Mouse (Mus musculus): ENCODE measurements around the gene Plekhj1.
"Not testable (repeated sequence)": the region's sequence is repeated elsewhere in the genome, so short reads cannot be mapped to it uniquely, and the experiment has no call there.

Gene Plekhj1

GRCm38 (mm10) chr10:80798150-80799006 lies at the start of gene Plekhj1, which contains the start of gene Sf3a2:
Plekhj1 (minus strand) TSS chr10:80798626.
Sf3a2 (plus strand) TSS chr10:80798198.
- peak; percentile 99 for DNase-seq (ENCODE audit: low read depth, low spot score)

GRCm38 (mm10) chr10:80845732-80846131 lies 47.3 kb upstream of the Plekhj1 start:
- DNase-seq (ENCODE audit: low read depth, low spot score) = peak; percentile 64

- no peak for DNase-seq (ENCODE audit: low read depth, low spot score)
Observed at GRCm38 (mm10) chr10:80845055-80845693, 46.7 kb upstream of the Plekhj1 start.

GRCm38 (mm10) chr10:80843931-80844547 lies 45.6 kb upstream of the Plekhj1 start, which contains the start of gene Lingo3:
Lingo3 (minus strand) TSS chr10:80844039.
- no peak for DNase-seq (ENCODE audit: low read depth, low spot score)

GRCm38 (mm10) chr10:80843087-80843930 lies 44.9 kb upstream of the Plekhj1 start:
- no peak for DNase-seq (ENCODE audit: low read depth, low spot score)

- no peak for DNase-seq (ENCODE audit: low read depth, low spot score)
Observed at GRCm38 (mm10) chr10:80842334-80842733, 43.9 kb upstream of the Plekhj1 start.

GRCm38 (mm10) chr10:80841685-80842084 lies 43.3 kb upstream of the Plekhj1 start:
- DNase-seq (ENCODE audit: low read depth, low spot score) = no peak

GRCm38 (mm10) chr10:80839848-80840247 lies 41.4 kb upstream of the Plekhj1 start:
- no peak for DNase-seq (ENCODE audit: low read depth, low spot score)

GRCm38 (mm10) chr10:80838346-80838912 lies 40.0 kb upstream of the Plekhj1 start:
- DNase-seq (ENCODE audit: low read depth, low spot score) = no peak

- DNase-seq (ENCODE audit: low read depth, low spot score) = no peak
Observed at GRCm38 (mm10) chr10:80837827-80838226, 39.4 kb upstream of the Plekhj1 start.

GRCm38 (mm10) chr10:80836949-80837379 lies 38.5 kb upstream of the Plekhj1 start:
- no peak for DNase-seq (ENCODE audit: low read depth, low spot score)

GRCm38 (mm10) chr10:80835617-80836016 lies 37.2 kb upstream of the Plekhj1 start:
- no peak for DNase-seq (ENCODE audit: low read depth, low spot score)

GRCm38 (mm10) chr10:80832818-80833217 lies 34.4 kb upstream of the Plekhj1 start:
- DNase-seq (ENCODE audit: low read depth, low spot score) = no peak

GRCm38 (mm10) chr10:80831136-80831535 lies 32.7 kb upstream of the Plekhj1 start:
- DNase-seq (ENCODE audit: low read depth, low spot score) = no peak

- no peak for DNase-seq (ENCODE audit: low read depth, low spot score)
Observed at GRCm38 (mm10) chr10:80829359-80830278, 31.2 kb upstream of the Plekhj1 start.

- DNase-seq (ENCODE audit: low read depth, low spot score) = not testable (repeated sequence)
Observed at GRCm38 (mm10) chr10:80828587-80828986, 30.2 kb upstream of the Plekhj1 start.

- no peak for DNase-seq (ENCODE audit: low read depth, low spot score)
Observed at GRCm38 (mm10) chr10:80827870-80828420, 29.5 kb upstream of the Plekhj1 start.

GRCm38 (mm10) chr10:80827063-80827869 lies 28.8 kb upstream of the Plekhj1 start:
- DNase-seq (ENCODE audit: low read depth, low spot score) = no peak
